Mouse (Mus musculus): Measurements from ENCODE around the gene Bbs9. TPM values are rescaled to one million over a fixed set of nuclear protein-coding genes. Genes with fewer than 3 reads are reported as not detected.

The Bbs9 gene
- polyA plus RNA-seq, 1 experiment = 12.7 TPM

DNA sequence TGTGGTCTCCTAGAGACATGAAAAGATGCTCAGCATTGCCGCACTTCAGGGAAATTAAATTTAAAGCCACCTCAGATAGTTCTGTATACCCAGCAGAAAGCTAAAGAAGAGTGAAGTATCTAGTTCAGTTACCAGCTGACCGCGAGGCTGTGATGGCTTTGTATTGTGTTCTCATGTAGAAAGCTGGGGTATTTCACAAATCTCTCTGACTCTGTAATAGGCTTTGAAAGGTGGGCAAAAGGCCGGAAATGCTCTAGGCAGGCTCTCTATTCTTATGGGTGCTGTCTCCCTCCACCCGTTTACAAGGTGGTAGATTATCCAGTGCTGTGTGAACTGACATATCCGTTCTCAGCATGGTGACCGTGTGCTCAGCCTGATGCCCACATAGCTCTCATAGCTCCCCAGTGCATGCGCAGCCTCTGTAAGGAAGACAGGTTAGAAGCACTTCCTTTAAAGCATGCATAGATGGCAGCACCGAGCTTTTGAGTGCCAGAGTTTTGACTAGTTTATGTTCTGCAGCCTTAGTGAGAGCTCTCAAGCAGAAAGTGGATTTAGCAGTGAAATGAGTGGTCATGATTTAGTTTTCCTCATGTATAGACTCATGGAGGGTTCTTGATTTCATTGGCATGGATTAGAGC, 57.4 kb downstream of the Bbs9 start:
- peak; percentile 21 for DNase-seq
- TF ChIP-seq POLR2A (IDR thresholded peaks at IDR 0.05; ENCODE audit: low read depth, low read length) (no peak), CTCF (conservative IDR thresholded peaks at IDR 0.05; ENCODE audit: insufficient read depth, insufficient read length, low read depth, low read length) (peak; percentile 44; the same call in 1 of the 2 replicates)
- WGBS = 54% methylated on average over 9 of the region's 9 CpGs
- no peak overlapping the region for H3K27ac ChIP-seq (ENCODE audit: insufficient read depth, low read depth, low read length)
- H3K27me3 ChIP-seq (replicated peaks; ENCODE audit: control insufficient read depth, insufficient read depth, low read length) = no peaks in the 10 kb centered on the region
- H3K36me3 ChIP-seq (ENCODE audit: control insufficient read depth, insufficient read depth, low read length) = no peaks in the 10 kb centered on the region
- H3K4me3 ChIP-seq (ENCODE audit: insufficient read depth, low read depth, low read length) = no peak overlapping the region
- no peaks in the 10 kb centered on the region for H3K4me1 ChIP-seq (ENCODE audit: control insufficient read depth, insufficient read depth, low read length)

- DNase-seq = no peak
- no peaks in the 10 kb centered on the region for H3K36me3 ChIP-seq (ENCODE audit: control insufficient read depth, insufficient read depth, low read length)
- TF ChIP-seq POLR2A (IDR thresholded peaks at IDR 0.05; ENCODE audit: low read depth, low read length) (no peak), CTCF (conservative IDR thresholded peaks at IDR 0.05; ENCODE audit: insufficient read depth, insufficient read length, low read depth, low read length) (no peak)
- H3K4me3 ChIP-seq (ENCODE audit: insufficient read depth, low read depth, low read length) = no peak overlapping the region
- H3K4me1 ChIP-seq (ENCODE audit: control insufficient read depth, insufficient read depth, low read length) = no peaks in the 10 kb centered on the region
- no peak overlapping the region for H3K27ac ChIP-seq (ENCODE audit: insufficient read depth, low read depth, low read length)
- no peaks in the 10 kb centered on the region for H3K27me3 ChIP-seq (replicated peaks; ENCODE audit: control insufficient read depth, insufficient read depth, low read length)
- WGBS = 93% methylated on average over 11 of the region's 11 CpGs
Measured at GRCm38 (mm10) chr9:22537767-22538373, 62.4 kb downstream of the Bbs9 start.

DNA sequence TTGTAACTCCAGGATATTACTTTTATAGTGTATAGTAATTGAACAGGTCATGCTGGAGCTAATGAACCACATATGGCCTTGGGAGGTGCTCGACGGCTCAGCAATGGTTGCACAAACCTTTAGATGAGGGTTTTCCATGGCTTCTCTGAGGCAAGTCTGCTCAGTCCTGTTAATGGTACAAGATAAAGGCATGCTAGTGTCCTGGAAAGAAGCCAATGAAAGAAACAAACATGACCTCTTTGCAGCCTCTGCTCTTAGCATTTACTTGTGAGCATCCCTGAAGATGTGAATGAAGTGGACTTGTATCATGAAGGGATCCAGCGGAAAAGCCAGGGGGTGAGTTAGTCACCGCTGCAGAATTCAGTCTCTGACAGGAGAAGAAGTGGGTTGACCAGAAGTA, 64.0 kb downstream of the Bbs9 start:
- DNase-seq = no peak
- H3K27me3 ChIP-seq (replicated peaks; ENCODE audit: control insufficient read depth, insufficient read depth, low read length) = no peaks in the 10 kb centered on the region
- no peak overlapping the region for H3K4me3 ChIP-seq (ENCODE audit: insufficient read depth, low read depth, low read length)
- WGBS = 92% methylated on average over 4 of the region's 4 CpGs
- no peaks in the 10 kb centered on the region for H3K36me3 ChIP-seq (ENCODE audit: control insufficient read depth, insufficient read depth, low read length)
- no peaks in the 10 kb centered on the region for H3K4me1 ChIP-seq (ENCODE audit: control insufficient read depth, insufficient read depth, low read length)
- no peak for TF ChIP-seq POLR2A (IDR thresholded peaks at IDR 0.05; ENCODE audit: low read depth, low read length)
- TF ChIP-seq CTCF (conservative IDR thresholded peaks at IDR 0.05; ENCODE audit: insufficient read depth, insufficient read length, low read depth, low read length) = no peak
- no peak overlapping the region for H3K27ac ChIP-seq (ENCODE audit: insufficient read depth, low read depth, low read length)

DNA sequence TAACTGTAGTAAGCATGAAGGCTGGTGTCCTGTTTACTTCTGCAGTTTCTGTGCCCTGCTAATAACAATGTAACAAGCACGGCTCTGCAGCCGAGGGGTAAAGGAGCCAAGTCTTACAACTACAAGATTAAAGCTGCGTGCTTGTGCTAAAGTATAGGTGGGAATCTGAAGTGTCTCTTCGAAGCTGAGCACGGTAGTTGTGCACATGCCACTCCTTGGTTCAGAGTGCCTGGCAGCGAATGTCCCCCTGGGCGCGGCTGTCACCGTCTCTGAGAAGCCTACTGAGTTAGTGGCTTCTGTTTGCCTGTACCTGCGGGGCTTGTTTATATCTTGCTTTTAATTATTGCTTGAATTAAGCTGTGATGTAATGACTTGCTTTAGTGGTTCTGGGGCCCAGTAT, 65.6 kb downstream of the Bbs9 start:
- Histone ChIP-seq H3K27me3 (replicated peaks; ENCODE audit: control insufficient read depth, insufficient read depth, low read length) (no peaks in the 10 kb centered on the region), H3K27ac (ENCODE audit: insufficient read depth, low read depth, low read length) (no peak overlapping the region), H3K4me1 (ENCODE audit: control insufficient read depth, insufficient read depth, low read length) (no peaks in the 10 kb centered on the region), H3K36me3 (ENCODE audit: control insufficient read depth, insufficient read depth, low read length) (no peaks in the 10 kb centered on the region), H3K4me3 (ENCODE audit: insufficient read depth, low read depth, low read length) (no peak overlapping the region)
- no peak for DNase-seq
- TF ChIP-seq CTCF (conservative IDR thresholded peaks at IDR 0.05; ENCODE audit: insufficient read depth, insufficient read length, low read depth, low read length) (no peak), POLR2A (IDR thresholded peaks at IDR 0.05; ENCODE audit: low read depth, low read length) (no peak)
- WGBS = 91% methylated on average over 10 of the region's 10 CpGs

GRCm38 (mm10) chr9:22543467-22543866, 68.0 kb downstream of the Bbs9 start:
- Histone ChIP-seq H3K27me3 (replicated peaks; ENCODE audit: control insufficient read depth, insufficient read depth, low read length) (no peaks in the 10 kb centered on the region), H3K36me3 (ENCODE audit: control insufficient read depth, insufficient read depth, low read length) (no peaks in the 10 kb centered on the region), H3K4me1 (ENCODE audit: control insufficient read depth, insufficient read depth, low read length) (no peaks in the 10 kb centered on the region), H3K4me3 (ENCODE audit: insufficient read depth, low read depth, low read length) (no peak overlapping the region), H3K27ac (ENCODE audit: insufficient read depth, low read depth, low read length) (no peak overlapping the region)
- TF ChIP-seq POLR2A (IDR thresholded peaks at IDR 0.05; ENCODE audit: low read depth, low read length) (no peak), CTCF (conservative IDR thresholded peaks at IDR 0.05; ENCODE audit: insufficient read depth, insufficient read length, low read depth, low read length) (no peak)
- 93% methylated on average over 5 of the region's 5 CpGs for WGBS
- no peak for DNase-seq

DNA sequence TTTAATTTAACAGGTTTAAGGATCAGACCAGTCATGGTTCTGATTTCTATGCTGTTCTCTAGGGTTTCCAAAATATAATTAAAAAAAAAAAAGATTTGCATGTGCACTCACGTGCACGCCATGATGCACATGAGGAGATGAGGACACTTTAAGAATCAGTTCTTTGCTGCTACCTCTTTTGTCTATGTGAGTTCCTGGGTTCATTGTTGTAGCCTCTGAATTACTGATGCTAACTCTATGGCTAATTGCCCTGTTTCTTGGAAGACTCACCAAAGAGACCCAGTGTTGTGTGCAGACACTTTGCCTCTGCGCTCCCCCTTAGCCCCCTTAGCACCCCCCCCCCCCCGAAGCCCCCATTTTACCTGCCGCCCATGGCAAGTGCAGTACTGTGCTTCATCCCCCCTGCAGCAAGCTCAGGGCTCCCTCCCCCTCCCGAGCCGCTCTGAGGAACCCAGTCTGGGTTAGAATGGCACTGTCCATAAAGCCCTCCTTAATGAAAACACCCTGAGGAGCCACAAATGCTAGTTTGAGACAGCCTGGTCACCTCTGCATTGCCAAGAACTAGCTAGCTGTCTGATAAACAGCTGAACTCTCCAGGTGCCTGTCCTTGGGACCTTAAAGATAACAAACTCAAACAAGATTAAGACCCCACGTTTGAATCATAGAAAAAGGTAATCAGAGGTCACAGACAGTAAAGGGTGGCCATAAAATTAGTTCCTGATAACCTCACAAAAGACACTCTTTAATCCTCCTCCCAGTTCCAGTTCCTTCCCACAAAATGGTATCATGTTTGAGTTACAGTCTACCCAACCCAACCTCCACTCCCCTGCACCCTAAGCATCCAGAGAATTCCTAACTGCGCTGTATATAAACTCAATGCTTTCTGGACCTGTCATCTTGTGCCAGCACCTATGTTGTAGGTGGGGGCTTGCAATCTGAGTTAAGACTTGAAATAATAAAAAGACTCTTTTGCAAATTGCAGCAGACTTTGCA, 69.1 kb downstream of the Bbs9 start:
- TF ChIP-seq POLR2A (IDR thresholded peaks at IDR 0.05; ENCODE audit: low read depth, low read length) = no peak
- no peak for TF ChIP-seq CTCF (conservative IDR thresholded peaks at IDR 0.05; ENCODE audit: insufficient read depth, insufficient read length, low read depth, low read length)
- H3K27me3 ChIP-seq (replicated peaks; ENCODE audit: control insufficient read depth, insufficient read depth, low read length) = no peaks in the 10 kb centered on the region
- no peak overlapping the region for H3K4me3 ChIP-seq (ENCODE audit: insufficient read depth, low read depth, low read length)
- DNase-seq = no peak
- H3K36me3 ChIP-seq (ENCODE audit: control insufficient read depth, insufficient read depth, low read length) = no peaks in the 10 kb centered on the region
- no peaks in the 10 kb centered on the region for H3K4me1 ChIP-seq (ENCODE audit: control insufficient read depth, insufficient read depth, low read length)
- WGBS = 72% methylated on average over 9 of the region's 9 CpGs
- H3K27ac ChIP-seq (ENCODE audit: insufficient read depth, low read depth, low read length) = no peak overlapping the region

- WGBS = 70% methylated on average over 1 of the region's 1 CpGs
- no peak overlapping the region for H3K27ac ChIP-seq (ENCODE audit: insufficient read depth, low read depth, low read length)
- no peaks in the 10 kb centered on the region for H3K27me3 ChIP-seq (replicated peaks; ENCODE audit: control insufficient read depth, insufficient read depth, low read length)
- TF ChIP-seq POLR2A (IDR thresholded peaks at IDR 0.05; ENCODE audit: low read depth, low read length) = no peak
- no peak for TF ChIP-seq CTCF (conservative IDR thresholded peaks at IDR 0.05; ENCODE audit: insufficient read depth, insufficient read length, low read depth, low read length)
- H3K4me3 ChIP-seq (ENCODE audit: insufficient read depth, low read depth, low read length) = no peak overlapping the region
- H3K4me1 ChIP-seq (ENCODE audit: control insufficient read depth, insufficient read depth, low read length) = no peaks in the 10 kb centered on the region
- no peak for DNase-seq
- H3K36me3 ChIP-seq (ENCODE audit: control insufficient read depth, insufficient read depth, low read length) = no peaks in the 10 kb centered on the region
Measured at GRCm38 (mm10) chr9:22551273-22551672, 75.8 kb downstream of the Bbs9 start.
